Mouse (Mus musculus): ENCODE results near the gene Gm11562.

GRCm38 (mm10) chr11:99657051-99657450 is 36.8 kb upstream of the Gm11562 start:
- TF ChIP-seq CTCF (IDR thresholded peaks at IDR 0.05; ENCODE audit: extremely low read depth, insufficient read depth, low read length) (no peak), POLR2A (IDR thresholded peaks at IDR 0.05; ENCODE audit: extremely low read depth, insufficient read depth, low read length) (no peak)

All from cortical plate, adult 2 months (tissue).